Mouse (Mus musculus): ENCODE data around the gene Nos2. TPM values are rescaled to one million over a fixed set of nuclear protein-coding genes. Genes with fewer than 3 reads are reported as not detected.
A peak's percentile ranks its signal among the peaks of the same experiment; 100 is the strongest.

Nos2 gene
- polyA plus RNA-seq, 1 experiment from 2014 or later: 0.21 TPM

DNA sequence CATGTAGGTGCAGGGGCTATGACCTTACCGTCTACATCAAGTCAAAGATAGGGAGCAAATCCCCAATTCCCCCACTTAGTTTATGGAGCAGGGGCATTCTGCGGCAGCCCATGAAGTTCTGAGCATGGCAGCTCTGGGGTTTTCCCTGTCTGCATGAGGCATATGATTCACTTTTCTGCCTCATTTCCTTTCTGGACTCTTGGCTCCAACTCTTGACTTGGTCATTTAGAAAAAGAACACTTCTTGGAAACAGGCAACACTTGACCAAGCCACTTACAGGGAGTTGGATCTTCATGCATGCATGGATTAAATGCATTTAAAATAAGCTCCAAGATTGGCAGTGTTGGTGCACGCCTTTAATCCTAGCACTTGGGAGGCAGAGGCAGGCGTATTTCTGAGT lies 31.4 kb upstream of the Nos2 start:
- no peaks in the 10 kb centered on the region for H3K36me3 ChIP-seq (ENCODE audit: control insufficient read depth, insufficient read depth)
- H3K27me3 ChIP-seq (replicated peaks; ENCODE audit: control insufficient read depth, insufficient read depth, low read length): no peaks in the 10 kb centered on the region
- no peak overlapping the region for H3K4me3 ChIP-seq (ENCODE audit: low read depth, low read length)
- 89% methylated on average over 4 of the region's 4 CpGs for WGBS
- TF ChIP-seq CTCF (IDR thresholded peaks at IDR 0.05; ENCODE audit: low read depth): no peak
- H3K9ac ChIP-seq (ENCODE audit: low read depth, low read length): no peak overlapping the region
- no peak overlapping the region for H3K27ac ChIP-seq (ENCODE audit: low read depth, low read length)
- H3K9me3 ChIP-seq (ENCODE audit: control insufficient read depth): no peaks in the 10 kb centered on the region
- no peak for ATAC-seq
- no peak overlapping the region for H3K4me2 ChIP-seq (replicated peaks; ENCODE audit: low read depth)
- H3K4me1 ChIP-seq (replicated peaks; ENCODE audit: control insufficient read depth, insufficient read depth, low read length): no peaks in the 10 kb centered on the region

DNA sequence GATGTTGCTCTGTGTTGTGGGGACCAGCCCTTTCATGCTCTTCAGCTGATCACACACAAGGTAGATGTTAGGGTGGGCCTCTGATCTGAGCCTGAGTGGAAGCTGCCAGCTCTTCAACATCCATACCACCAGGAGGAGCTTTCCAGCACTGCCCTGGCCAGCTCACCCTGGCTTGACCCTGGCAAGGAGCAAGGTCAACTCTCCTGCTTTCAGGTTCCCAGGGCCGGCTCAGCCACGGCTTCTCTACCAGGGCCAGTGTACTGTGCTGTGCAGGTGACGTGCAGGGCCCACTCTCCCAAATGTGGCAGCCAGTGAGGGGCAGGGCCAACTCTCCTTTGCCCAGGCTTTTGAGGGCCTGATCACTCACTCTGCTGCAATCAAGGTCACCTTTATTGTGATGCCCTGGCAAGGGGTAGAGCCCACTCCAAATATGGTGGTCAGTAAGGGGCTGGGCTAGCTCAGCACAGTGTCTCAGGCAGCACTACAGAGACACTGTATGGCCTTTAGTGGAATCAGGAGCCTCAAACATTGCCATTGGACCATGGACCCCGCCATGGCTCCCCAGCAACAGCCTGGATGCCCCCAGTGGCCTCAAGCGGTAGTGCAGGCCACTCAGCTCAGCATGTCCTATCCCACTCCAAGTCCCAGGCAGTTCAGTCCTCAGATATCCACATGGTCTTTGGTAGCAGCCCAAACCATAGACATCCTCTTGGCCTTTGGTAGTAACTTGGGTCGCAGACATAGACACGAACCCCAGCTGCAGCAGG lies 24.0 kb upstream of the Nos2 start:
- no peaks in the 10 kb centered on the region for H3K4me1 ChIP-seq (replicated peaks; ENCODE audit: control insufficient read depth, insufficient read depth, low read length)
- H3K27me3 ChIP-seq (replicated peaks; ENCODE audit: control insufficient read depth, insufficient read depth, low read length): no peaks in the 10 kb centered on the region
- no peak overlapping the region for H3K27ac ChIP-seq (ENCODE audit: low read depth, low read length)
- no peaks in the 10 kb centered on the region for H3K9me3 ChIP-seq (ENCODE audit: control insufficient read depth)
- H3K9ac ChIP-seq (ENCODE audit: low read depth, low read length): no peak overlapping the region
- TF ChIP-seq CTCF (IDR thresholded peaks at IDR 0.05; ENCODE audit: low read depth): peak; percentile 85
- no peak overlapping the region for H3K4me3 ChIP-seq (ENCODE audit: low read depth, low read length)
- 78% methylated on average over 7 of the region's 7 CpGs for WGBS
- ATAC-seq: peak; percentile 49; the same call in 1 of the 2 replicates
- no peaks in the 10 kb centered on the region for H3K36me3 ChIP-seq (ENCODE audit: control insufficient read depth, insufficient read depth)
- no peak overlapping the region for H3K4me2 ChIP-seq (replicated peaks; ENCODE audit: low read depth)

DNA sequence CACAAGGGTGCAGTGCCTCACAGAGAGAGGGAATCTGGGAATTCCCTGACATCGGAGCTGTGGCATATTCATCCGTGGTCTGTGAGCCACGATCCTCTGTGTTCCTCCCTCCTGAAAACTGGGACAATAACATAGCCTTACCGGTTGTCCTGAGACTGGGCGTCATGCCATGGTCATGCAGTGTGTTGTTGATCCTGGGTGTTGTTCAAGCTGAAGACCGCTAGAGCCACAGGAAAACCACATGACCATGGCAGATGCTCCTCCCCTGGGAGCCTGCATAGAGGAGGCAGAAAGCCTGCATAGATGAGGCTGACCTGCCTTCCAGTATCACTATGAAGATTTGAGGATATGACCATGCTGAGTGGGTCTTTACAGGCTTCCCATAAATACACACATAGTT lies 5.1 kb upstream of the Nos2 start:
- TF ChIP-seq CTCF (IDR thresholded peaks at IDR 0.05; ENCODE audit: low read depth): no peak
- Histone ChIP-seq H3K4me2 (replicated peaks; ENCODE audit: low read depth) (no peak overlapping the region), H3K9me3 (ENCODE audit: control insufficient read depth) (no peaks in the 10 kb centered on the region), H3K9ac (ENCODE audit: low read depth, low read length) (no peak overlapping the region), H3K36me3 (ENCODE audit: control insufficient read depth, insufficient read depth) (no peaks in the 10 kb centered on the region), H3K4me3 (ENCODE audit: low read depth, low read length) (no peak overlapping the region), H3K4me1 (replicated peaks; ENCODE audit: control insufficient read depth, insufficient read depth, low read length) (no peaks in the 10 kb centered on the region), H3K27ac (ENCODE audit: low read depth, low read length) (no peak overlapping the region), H3K27me3 (replicated peaks; ENCODE audit: control insufficient read depth, insufficient read depth, low read length) (no peaks in the 10 kb centered on the region)
- no peak for ATAC-seq
- 75% methylated on average over 6 of the region's 6 CpGs for WGBS

DNA sequence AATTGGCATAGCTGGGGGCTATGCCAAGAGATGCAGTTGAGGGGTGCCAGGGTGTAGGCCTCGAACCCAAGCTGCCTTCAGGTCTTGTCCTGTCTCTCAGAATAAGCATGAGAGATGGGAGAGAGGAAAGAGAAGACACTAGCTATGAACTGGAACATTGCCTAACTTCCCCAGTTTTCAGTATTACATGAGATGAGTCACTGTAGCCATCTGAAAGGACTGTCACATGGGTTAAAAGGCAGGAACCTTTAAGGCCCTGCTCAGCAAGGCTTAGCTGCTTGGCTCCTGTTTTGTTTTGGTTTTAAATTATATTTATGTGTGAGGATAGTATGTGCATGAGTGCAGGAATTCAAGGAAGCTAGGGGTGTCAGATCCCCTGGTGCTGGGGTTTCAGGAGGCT lies 4.2 kb upstream of the Nos2 start:
- no peak overlapping the region for H3K4me3 ChIP-seq (ENCODE audit: low read depth, low read length)
- ATAC-seq: no peak
- H3K9me3 ChIP-seq (ENCODE audit: control insufficient read depth): no peaks in the 10 kb centered on the region
- no peak for TF ChIP-seq CTCF (IDR thresholded peaks at IDR 0.05; ENCODE audit: low read depth)
- no peak overlapping the region for H3K27ac ChIP-seq (ENCODE audit: low read depth, low read length)
- WGBS: 59% methylated on average over 1 of the region's 1 CpGs
- H3K27me3 ChIP-seq (replicated peaks; ENCODE audit: control insufficient read depth, insufficient read depth, low read length): no peaks in the 10 kb centered on the region
- H3K9ac ChIP-seq (ENCODE audit: low read depth, low read length): no peak overlapping the region
- no peak overlapping the region for H3K4me2 ChIP-seq (replicated peaks; ENCODE audit: low read depth)
- H3K4me1 ChIP-seq (replicated peaks; ENCODE audit: control insufficient read depth, insufficient read depth, low read length): no peaks in the 10 kb centered on the region
- no peaks in the 10 kb centered on the region for H3K36me3 ChIP-seq (ENCODE audit: control insufficient read depth, insufficient read depth)

DNA sequence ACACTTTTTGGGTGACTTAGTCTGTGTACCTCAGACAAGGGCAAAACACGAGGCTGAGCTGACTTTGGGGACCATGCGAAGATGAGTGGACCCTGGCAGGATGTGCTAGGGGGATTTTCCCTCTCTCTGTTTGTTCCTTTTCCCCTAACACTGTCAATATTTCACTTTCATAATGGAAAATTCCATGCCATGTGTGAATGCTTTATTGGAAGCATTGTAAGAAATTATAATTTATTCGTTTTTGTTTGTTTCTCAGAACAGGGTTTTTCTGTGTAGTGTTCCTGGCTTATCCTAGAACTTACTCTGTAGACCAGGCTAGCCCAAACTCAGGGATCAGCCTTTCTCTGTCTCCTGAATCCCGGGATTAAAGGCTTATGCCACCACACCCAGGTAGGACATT lies 842 bp upstream of the Nos2 start:
- TF ChIP-seq CTCF (IDR thresholded peaks at IDR 0.05; ENCODE audit: low read depth): no peak
- Histone ChIP-seq H3K27me3 (replicated peaks; ENCODE audit: control insufficient read depth, insufficient read depth, low read length) (peaks cover 11% of the 10 kb centered on the region), H3K4me2 (replicated peaks; ENCODE audit: low read depth) (no peak overlapping the region), H3K4me1 (replicated peaks; ENCODE audit: control insufficient read depth, insufficient read depth, low read length) (no peaks in the 10 kb centered on the region), H3K9me3 (ENCODE audit: control insufficient read depth) (no peaks in the 10 kb centered on the region), H3K27ac (ENCODE audit: low read depth, low read length) (no peak overlapping the region), H3K9ac (ENCODE audit: low read depth, low read length) (no peak overlapping the region), H3K4me3 (ENCODE audit: low read depth, low read length) (no peak overlapping the region), H3K36me3 (ENCODE audit: control insufficient read depth, insufficient read depth) (no peaks in the 10 kb centered on the region)
- ATAC-seq: no peak
- 80% methylated on average over 4 of the region's 4 CpGs for WGBS

DNA sequence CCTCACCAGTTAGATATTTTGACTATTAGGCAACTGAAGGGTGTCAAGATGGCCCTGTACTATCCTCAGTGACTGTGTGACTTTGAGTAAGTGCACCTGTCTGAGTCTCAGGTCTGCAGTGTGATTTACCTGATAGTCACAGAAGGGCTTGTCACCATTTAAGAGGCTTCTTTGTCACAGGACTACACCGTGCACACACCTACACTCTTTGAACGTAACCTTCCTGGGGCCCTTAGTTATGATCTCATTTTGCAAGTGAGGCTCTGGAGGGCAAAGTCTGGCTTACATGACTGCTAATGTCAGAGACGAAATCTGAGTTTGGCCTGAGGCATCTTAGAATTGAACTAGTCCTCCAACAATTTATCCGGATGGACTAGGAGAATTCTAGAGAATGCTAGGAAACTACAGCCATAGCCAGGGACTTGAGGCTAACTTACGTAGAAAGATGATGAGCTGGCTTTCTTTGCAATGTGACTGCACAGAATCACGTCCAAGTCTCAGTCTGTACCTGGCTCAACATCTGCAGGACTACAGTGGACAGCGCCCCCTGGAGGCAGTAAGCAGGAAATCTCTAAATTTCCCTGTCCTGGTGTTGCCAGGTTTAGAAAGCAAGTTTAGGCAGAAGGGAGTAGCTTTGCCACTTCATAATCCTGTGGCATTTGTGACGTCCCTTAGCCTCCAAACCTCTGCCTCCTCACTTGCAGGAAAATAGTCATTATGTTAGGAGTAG lies 2.3 kb downstream of the Nos2 start:
- 0 out of 2 replicates have a peak overlapping the region, but pooled peaks have one; percentile 18 for H3K4me2 ChIP-seq (replicated peaks; ENCODE audit: low read depth)
- no peak overlapping the region for H3K9ac ChIP-seq (ENCODE audit: low read depth, low read length)
- no peaks in the 10 kb centered on the region for H3K4me1 ChIP-seq (replicated peaks; ENCODE audit: control insufficient read depth, insufficient read depth, low read length)
- no peaks in the 10 kb centered on the region for H3K36me3 ChIP-seq (ENCODE audit: control insufficient read depth, insufficient read depth)
- no peak overlapping the region for H3K4me3 ChIP-seq (ENCODE audit: low read depth, low read length)
- 21% methylated on average over 8 of the region's 8 CpGs for WGBS
- peak; percentile 87 for ATAC-seq
- peak; percentile 98 for TF ChIP-seq CTCF (IDR thresholded peaks at IDR 0.05; ENCODE audit: low read depth)
- peaks cover 26% of the 10 kb centered on the region for H3K27me3 ChIP-seq (replicated peaks; ENCODE audit: control insufficient read depth, insufficient read depth, low read length)
- H3K9me3 ChIP-seq (ENCODE audit: control insufficient read depth): no peaks in the 10 kb centered on the region
- no peak overlapping the region; the same call in 1 of the 2 replicates for H3K27ac ChIP-seq (ENCODE audit: low read depth, low read length)

All from intestine, postnatal 0 days (tissue).